Mouse (Mus musculus): Measurements from ENCODE around the gene Kcnd1.

GRCm38 (mm10) chrX:7865343-7865742 lies 43.3 kb downstream of the Kcnd1 start:
- TF ChIP-seq POLR2A (IDR thresholded peaks at IDR 0.05; ENCODE audit: borderline replicate concordance, control insufficient read depth, low read depth, low read length) (no peak), CTCF (IDR thresholded peaks at IDR 0.05; ENCODE audit: control insufficient read depth, insufficient read depth, low read length) (no peak)

Data from bone marrow, adult 2 months (tissue).